Mouse (Mus musculus) embryonic facial prominence, embryonic 15.5 days (tissue): ENCODE data around the gene Cib2. TPM values are rescaled to one million over a fixed set of nuclear protein-coding genes. Genes with fewer than 3 reads are reported as not detected.
"Not testable (repeated sequence)": the region's sequence is repeated elsewhere in the genome, so short reads cannot be mapped to it uniquely, and the experiment has no call there.

Experiments
- ATAC-seq: fragments of 200-750 bp; cut with Nextera tagmentation; 2 replicates; pipeline ENCODE4 v1.8.0; 2017; ENCODE audit warnings: low read depth, moderate TSS enrichment; ENCODE audit not compliant: insufficient number of reproducible peaks, low FRiP score, low TSS enrichment
- H3K27ac ChIP-seq: fragments of 300-500 bp; sonication (generic); replicated peaks from 2 replicates; pipeline ENCODE4 v1.5.1; 2015; ENCODE audit warnings: mild to moderate bottlenecking, inconsistent platforms
- H3K27me3 ChIP-seq: fragments of 300-500 bp; sonication (generic); 2 replicates; pipeline ENCODE4 v1.6.1; 2015; ENCODE audit warnings: inconsistent platforms
- H3K36me3 ChIP-seq: fragments of 300-500 bp; sonication (generic); 2 replicates; pipeline ENCODE4 v1.6.1; 2015; ENCODE audit warnings: mild to moderate bottlenecking, inconsistent platforms
- H3K4me1 ChIP-seq: fragments of 300-500 bp; sonication (generic); 2 replicates; pipeline ENCODE4 v1.6.1; 2015; ENCODE audit warnings: inconsistent platforms
- H3K4me2 ChIP-seq: fragments of 300-500 bp; sonication (generic); replicated peaks from 2 replicates; pipeline ENCODE4 v1.6.1; 2015; ENCODE audit warnings: mild to moderate bottlenecking, inconsistent platforms
- H3K4me3 ChIP-seq: fragments of 300-500 bp; sonication (generic); replicated peaks from 2 replicates; pipeline ENCODE4 v1.5.1; 2015; ENCODE audit warnings: mild to moderate bottlenecking, inconsistent platforms
- H3K9ac ChIP-seq: fragments of 300-500 bp; sonication (generic); 2 replicates; pipeline ENCODE4 v1.6.1; 2015; ENCODE audit warnings: inconsistent platforms
- H3K9me3 ChIP-seq: fragments of 300-500 bp; sonication (generic); replicated peaks from 2 replicates; pipeline ENCODE4 v1.6.1; 2016; ENCODE audit warnings: inconsistent platforms
- WGBS: fragments of 180-500 bp; shearing (Covaris S2); methylation state at CpG from one replicate; pipeline ENCODE4 v1.1.7; 2015; 5-methylcytosine and 5-hydroxymethylcytosine counted together
- polyA plus RNA-seq: library from polyadenylated mRNA; unstranded; fragments of >200 nt; fragmentation: Nextera tagmentation; extraction: Ambion mirVana; gene quantifications from 2 replicates; pipeline ENCODE4 v1.2.1, GENCODE M21; 2015

Gene Cib2
- 25.2 and 25.7 TPM in 2 replicates for polyA plus RNA-seq

- Histone ChIP-seq H3K27me3 (no peaks in the 10 kb centered on the region), H3K4me2 (peak within 1 kb of the TSS; percentile 90), H3K9ac (peak within 1 kb of the TSS; percentile 62), H3K9me3 (no peaks in the 10 kb centered on the region), H3K4me1 (peaks cover 11% of the 10 kb centered on the region; the same call in 1 of the 2 replicates), H3K27ac (no peak within 1 kb of the TSS), H3K36me3 (no peaks in the 10 kb centered on the region), H3K4me3 (peak within 1 kb of the TSS; percentile 65)
- ATAC-seq: peak; percentile 91
- 1% methylated on average over 53 of the region's 54 CpGs for WGBS
Measured at GRCm38 (mm10) chr9:54559771-54560471, at the start of gene Cib2. TSS of gene Cib2 (minus strand) at chr9:54560218.

GRCm38 (mm10) chr9:54604886-54605285 is 44.9 kb upstream of the Cib2 start:
- Histone ChIP-seq H3K4me3 (no peak overlapping the region), H3K4me1 (no peaks in the 10 kb centered on the region), H3K27me3 (no peaks in the 10 kb centered on the region), H3K4me2 (no peak overlapping the region), H3K9me3 (no peaks in the 10 kb centered on the region), H3K9ac (no peak overlapping the region), H3K36me3 (peaks cover 40% of the 10 kb centered on the region), H3K27ac (no peak overlapping the region)
- no peak for ATAC-seq
- 54% methylated on average over 4 of the region's 4 CpGs for WGBS

- peaks cover 47% of the 10 kb centered on the region for H3K36me3 ChIP-seq
- H3K4me2 ChIP-seq: no peak overlapping the region
- WGBS: 78% methylated on average over 5 of the region's 5 CpGs
- H3K4me3 ChIP-seq: no peak overlapping the region
- H3K27ac ChIP-seq: no peak overlapping the region
- ATAC-seq: no peak
- no peak overlapping the region for H3K9ac ChIP-seq
- no peaks in the 10 kb centered on the region for H3K9me3 ChIP-seq
- H3K4me1 ChIP-seq: no peaks in the 10 kb centered on the region
- no peaks in the 10 kb centered on the region for H3K27me3 ChIP-seq
Measured at GRCm38 (mm10) chr9:54604131-54604654, 44.2 kb upstream of the Cib2 start.

DNA sequence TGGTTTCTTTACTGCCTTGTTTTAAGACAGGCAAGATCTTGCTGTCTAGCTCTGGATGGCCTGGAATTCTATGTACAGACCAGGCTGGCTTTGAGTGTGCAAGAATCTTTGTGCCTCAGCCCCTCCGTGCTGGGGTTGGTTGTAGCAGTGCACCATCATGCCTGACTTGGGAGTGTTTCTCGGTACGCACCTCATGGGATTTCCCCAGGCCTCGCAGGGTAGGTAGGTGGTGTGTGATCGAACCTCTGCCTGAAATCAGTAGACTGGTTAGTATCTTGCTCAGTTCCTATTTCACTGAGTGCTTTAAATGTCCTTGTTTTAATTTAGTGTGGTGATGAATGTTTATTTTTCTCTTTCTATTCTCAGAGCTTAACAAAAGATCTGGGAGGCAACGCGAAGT is 42.9 kb upstream of the Cib2 start:
- no peaks in the 10 kb centered on the region for H3K4me1 ChIP-seq
- H3K27ac ChIP-seq: no peak overlapping the region
- H3K9ac ChIP-seq: no peak overlapping the region
- no peak overlapping the region for H3K4me2 ChIP-seq
- 77% methylated on average over 7 of the region's 7 CpGs for WGBS
- H3K36me3 ChIP-seq: peaks cover 60% of the 10 kb centered on the region
- no peak overlapping the region for H3K4me3 ChIP-seq
- no peak for ATAC-seq
- no peaks in the 10 kb centered on the region for H3K27me3 ChIP-seq
- H3K9me3 ChIP-seq: no peaks in the 10 kb centered on the region

DNA sequence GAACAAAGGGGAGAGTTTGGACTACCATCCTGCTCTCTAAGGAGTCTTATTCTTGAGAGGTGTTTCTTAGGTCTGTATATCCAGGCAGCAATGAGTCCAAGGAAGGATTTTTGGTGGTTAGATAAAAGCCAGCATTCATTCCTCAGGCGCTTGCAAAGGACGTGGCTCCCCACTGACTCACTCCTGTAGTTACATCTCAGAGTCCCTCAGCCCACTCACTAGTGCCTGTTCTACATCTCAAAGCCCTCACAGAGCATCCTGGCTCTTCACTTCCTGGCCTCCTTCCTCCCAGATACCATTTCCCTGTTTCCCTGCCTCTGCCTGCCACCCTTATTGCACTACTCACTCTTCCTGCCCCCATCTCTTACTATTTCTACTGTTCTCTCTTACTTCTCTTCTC is 42.4 kb upstream of the Cib2 start:
- Histone ChIP-seq H3K4me3 (no peak overlapping the region), H3K4me1 (no peaks in the 10 kb centered on the region), H3K9me3 (no peaks in the 10 kb centered on the region), H3K36me3 (peaks cover 61% of the 10 kb centered on the region), H3K9ac (no peak overlapping the region), H3K4me2 (no peak overlapping the region), H3K27me3 (no peaks in the 10 kb centered on the region), H3K27ac (no peak overlapping the region)
- 73% methylated on average over 2 of the region's 2 CpGs for WGBS
- ATAC-seq: no peak

DNA sequence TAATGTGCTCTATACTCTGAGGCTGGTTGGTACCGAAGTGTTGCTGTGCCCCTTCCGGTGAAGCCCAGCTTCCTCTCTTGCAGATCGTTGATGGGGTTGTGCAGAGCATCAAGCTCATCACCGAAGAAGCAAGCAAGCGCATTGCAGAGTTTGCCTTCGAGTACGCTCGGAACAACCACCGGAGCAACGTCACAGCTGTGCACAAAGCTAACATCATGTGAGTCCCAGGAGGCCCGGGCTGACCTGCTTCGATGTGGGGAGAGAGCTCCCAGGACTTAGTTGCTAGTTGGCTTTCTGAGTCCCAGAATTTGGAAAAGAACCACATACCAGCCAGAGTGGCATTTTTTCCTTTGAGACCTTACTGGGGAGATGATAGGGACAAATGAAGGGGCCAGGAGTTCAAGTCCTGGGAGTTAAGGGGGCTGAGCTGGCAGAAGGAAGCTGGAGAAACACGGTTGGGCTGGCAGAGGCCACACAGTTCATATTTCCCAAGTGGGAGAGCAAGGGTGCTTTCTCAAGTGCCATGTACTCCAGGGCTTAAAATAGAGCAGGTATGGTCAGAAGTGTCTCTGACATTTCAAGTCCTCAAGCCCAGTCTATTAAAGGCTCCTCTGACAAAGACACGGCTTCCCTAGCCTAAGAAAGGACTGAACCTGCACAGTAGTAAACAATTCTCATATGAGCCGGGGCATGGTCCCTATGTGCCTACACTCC is 36.9 kb upstream of the Cib2 start:
- 89% methylated on average over 15 of the region's 15 CpGs for WGBS
- Histone ChIP-seq H3K9me3 (no peaks in the 10 kb centered on the region), H3K36me3 (peaks cover 77% of the 10 kb centered on the region), H3K4me2 (no peak overlapping the region), H3K4me3 (no peak overlapping the region), H3K9ac (no peak overlapping the region), H3K4me1 (no peaks in the 10 kb centered on the region), H3K27me3 (no peaks in the 10 kb centered on the region), H3K27ac (no peak overlapping the region)
- ATAC-seq: no peak

- not testable (repeated sequence) for ATAC-seq, H3K27ac ChIP-seq, H3K27me3 ChIP-seq, H3K4me2 ChIP-seq, H3K9ac ChIP-seq, H3K9me3 ChIP-seq, H3K4me3 ChIP-seq, H3K4me1 ChIP-seq
- WGBS: 85% methylated on average over 4 of the region's 4 CpGs
- peaks cover 55% of the 10 kb centered on the region for H3K36me3 ChIP-seq
Measured at GRCm38 (mm10) chr9:54593652-54594051, 33.6 kb upstream of the Cib2 start.

DNA sequence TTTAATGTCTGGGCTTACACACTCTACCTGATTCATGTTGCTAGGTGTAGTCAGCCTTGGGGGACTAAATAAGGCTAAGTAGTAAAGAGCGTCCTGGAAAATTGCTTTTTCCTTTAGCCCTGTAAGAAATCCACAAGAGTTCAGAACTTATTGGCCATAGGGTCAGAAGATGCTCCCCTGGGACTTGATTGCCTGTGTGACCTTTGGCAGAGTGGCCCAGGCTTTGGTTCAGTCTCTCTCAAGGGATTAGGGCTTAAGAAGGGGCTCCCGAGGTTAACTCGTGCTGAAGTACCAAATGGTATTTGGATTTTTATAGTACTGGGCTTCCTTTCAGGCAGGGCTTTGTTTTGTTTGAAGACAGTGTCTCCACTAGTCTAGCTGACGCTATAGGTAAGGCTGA is 27.8 kb upstream of the Cib2 start:
- H3K4me1 ChIP-seq: peaks cover 15% of the 10 kb centered on the region; the same call in 1 of the 2 replicates
- H3K4me2 ChIP-seq: no peak overlapping the region; the same call in 1 of the 2 replicates
- no peaks in the 10 kb centered on the region for H3K9me3 ChIP-seq
- ATAC-seq: no peak
- no peak overlapping the region for H3K4me3 ChIP-seq
- no peak overlapping the region for H3K27ac ChIP-seq
- H3K27me3 ChIP-seq: no peaks in the 10 kb centered on the region
- peaks cover 11% of the 10 kb centered on the region for H3K36me3 ChIP-seq
- no peak overlapping the region for H3K9ac ChIP-seq
- WGBS: 56% methylated on average over 4 of the region's 4 CpGs

GRCm38 (mm10) chr9:54586199-54587061 is 26.4 kb upstream of the Cib2 start, which contains the start of gene Idh3a:
TSS of gene Idh3a (plus strand) at chr9:54586334.
- under 1% methylated on average over 73 of the region's 73 CpGs for WGBS

GRCm38 (mm10) chr9:54585839-54586198 is 25.8 kb upstream of the Cib2 start:
- H3K9ac ChIP-seq: 0 out of 2 replicates have a peak overlapping the region, but pooled peaks have one; percentile 7
- H3K4me2 ChIP-seq: peak overlapping the region; percentile 91
- H3K4me1 ChIP-seq: peaks cover 15% of the 10 kb centered on the region; the same call in 1 of the 2 replicates
- no peak for ATAC-seq
- no peaks in the 10 kb centered on the region for H3K27me3 ChIP-seq
- 31% methylated on average over 5 of the region's 5 CpGs for WGBS
- peak overlapping the region; percentile 96 for H3K4me3 ChIP-seq
- no peak overlapping the region for H3K27ac ChIP-seq
- no peaks in the 10 kb centered on the region for H3K9me3 ChIP-seq
- peaks cover under 1% of the 10 kb centered on the region for H3K36me3 ChIP-seq

More at GRCm38 (mm10) chr9:54586199-54587061, 26.4 kb upstream of the Cib2 start, which contains the start of gene Idh3a:
- Histone ChIP-seq H3K4me1 (peaks cover 15% of the 10 kb centered on the region; the same call in 1 of the 2 replicates), H3K4me3 (peak within 1 kb of the TSS; percentile 96), H3K36me3 (peaks cover 4% of the 10 kb centered on the region), H3K27me3 (no peaks in the 10 kb centered on the region), H3K9ac (peak within 1 kb of the TSS; percentile 91), H3K27ac (no peak within 1 kb of the TSS), H3K9me3 (no peaks in the 10 kb centered on the region), H3K4me2 (peak within 1 kb of the TSS; percentile 91)
- peak; percentile 98 for ATAC-seq
